Mouse (Mus musculus) liver, embryonic 14.5 days (tissue): ENCODE results near the gene Herc1.

ENCODE experiments used
- CTCF ChIP-seq: IDR thresholded peaks from 2 replicates; pipeline ENCODE4 v1.5.1; 2016; ENCODE audit warnings: antibody characterized with exemption, low read depth, control low read depth
- EP300 ChIP-seq: IDR thresholded peaks from 2 replicates; pipeline ENCODE4 v1.6.1; 2016; ENCODE audit warnings: antibody characterized with exemption, low read depth

GRCm38 (mm10) chr9:66393304-66393703 lies 43.1 kb downstream of the Herc1 start:
- TF ChIP-seq EP300 = no peak
- TF ChIP-seq CTCF = no peak
